Comparison of ENCODE assay signal across 30 mouse cellular contexts in genomic region chr10:20066069-20066665, GRCm38 (mm10).
DNase-seq lines count a peak whose midpoint lies in the region; ATAC-seq and TF ChIP-seq lines count a peak whose summit lies in the region.
"Had no signal": no experiment of that assay in that cellular context is flagged by ENCODE, and none has a peak within 500 bp of the region (broad histone marks: within the 10 kb centered on the region; RNA-seq: fewer than 3 reads in every experiment).

No protein-coding gene starts in this region.

- no peak overlapping the region for H3K4me2 ChIP-seq in heart, embryonic 11.5 days
- H3K4me2 ChIP-seq: embryonic facial prominence, embryonic 12.5 days; embryonic facial prominence, embryonic 15.5 days; heart, embryonic 12.5 days; heart, embryonic 15.5 days; hindbrain, embryonic 13.5 days; intestine, embryonic 15.5 days had no signal

- no peak overlapping the region for H3K27ac ChIP-seq in heart, embryonic 10.5 days
- no peak overlapping the region for H3K27ac ChIP-seq in heart, embryonic 11.5 days (ENCODE audit: low read depth, low read length)
- H3K27ac ChIP-seq in left cerebral cortex, adult 2 months = no peak overlapping the region
- H3K27ac ChIP-seq: embryonic facial prominence, embryonic 12.5 days; embryonic facial prominence, embryonic 15.5 days; heart, adult 2 months; heart, embryonic 15.5 days; hindbrain, embryonic 10.5 days; hindbrain, embryonic 13.5 days; intestine, embryonic 15.5 days had no signal

- no peaks in the 10 kb centered on the region for H3K9me3 ChIP-seq in heart, embryonic 10.5 days
- H3K9me3 ChIP-seq in heart, embryonic 11.5 days (replicated peaks; ENCODE audit: control insufficient read depth, low read length) = no peaks in the 10 kb centered on the region
- H3K9me3 ChIP-seq: embryonic facial prominence, embryonic 12.5 days; embryonic facial prominence, embryonic 15.5 days; G1E; heart, embryonic 12.5 days; heart, embryonic 15.5 days; hindbrain, embryonic 10.5 days; hindbrain, embryonic 13.5 days; intestine, embryonic 15.5 days had no signal

- no peak overlapping the region for H3K9ac ChIP-seq in heart, embryonic 11.5 days (ENCODE audit: low read depth, low read length)
- H3K9ac ChIP-seq: embryonic facial prominence, embryonic 12.5 days; embryonic facial prominence, embryonic 15.5 days; forebrain, postnatal 0 days; heart, embryonic 12.5 days; heart, embryonic 15.5 days; hindbrain, embryonic 13.5 days; intestine, embryonic 15.5 days had no signal

- no peaks in the 10 kb centered on the region for H3K27me3 ChIP-seq in heart, embryonic 10.5 days (ENCODE audit: insufficient read depth, poor library complexity, severe bottlenecking)
- H3K27me3 ChIP-seq in heart, embryonic 11.5 days (ENCODE audit: control insufficient read depth, insufficient read depth, low read length) = no peaks in the 10 kb centered on the region
- H3K27me3 ChIP-seq: CH12.LX; embryonic facial prominence, embryonic 12.5 days; embryonic facial prominence, embryonic 15.5 days; heart, embryonic 12.5 days; heart, embryonic 15.5 days; hindbrain, embryonic 13.5 days; intestine, embryonic 15.5 days had no signal

- intact Hi-C loops in left cerebral cortex, adult 2 months (cut with DNase I) = no loop called here

- peak; percentile 72 for DNase-seq in heart, adult 11 months
- no peak for DNase-seq in heart, embryonic 10.5 days (ENCODE audit: low spot score)
- DNase-seq in kidney, postnatal 25 days = peak; percentile 43 to 60
- DNase-seq in kidney, postnatal 14 days = no peak
- DNase-seq in A20 (ENCODE audit: low read depth, low spot score) = peak; percentile 58
- peak; percentile 10 for DNase-seq in adipocyte (ENCODE audit: low spot score)
- DNase-seq in left cerebral cortex, adult 2 months (ENCODE audit: extremely low spot score in 1 of 2, low spot score in 2 of 2) = no peak
- DNase-seq: adrenal gland, adult 8-10 months; adrenal gland, postnatal 25 days; B cell, adult 2 months; cerebellum, adult 18-20 months; cerebellum, adult 9-10 months; cerebellum, postnatal 25 days; forebrain, postnatal 0 days; gastrocnemius, postnatal 25 days; heart, adult 2 months; heart, postnatal 10 days; heart, postnatal 36 days had no signal

- no peak for TF ChIP-seq CTCF in left cerebral cortex, adult 2 months (IDR thresholded peaks at IDR 0.05)

- 89% methylated on average over 1 of the region's 1 CpGs for WGBS in heart, embryonic 10.5 days
- 90% methylated on average over 1 of the region's 1 CpGs for WGBS in heart, embryonic 11.5 days (ENCODE audit: insufficient replicate concordance)

- peaks cover 7% of the 10 kb centered on the region; the same call in 1 of the 2 replicates for H3K36me3 ChIP-seq in heart, embryonic 10.5 days
- H3K36me3 ChIP-seq in heart, embryonic 11.5 days (ENCODE audit: control insufficient read depth, insufficient read depth, low read length) = peaks cover 5% of the 10 kb centered on the region; the same call in 1 of the 2 replicates
- H3K36me3 ChIP-seq: embryonic facial prominence, embryonic 12.5 days; embryonic facial prominence, embryonic 15.5 days; G1E; hindbrain, embryonic 10.5 days; hindbrain, embryonic 13.5 days; intestine, embryonic 15.5 days had no signal

- ATAC-seq in heart, embryonic 11.5 days (replicated peaks; ENCODE audit: insufficient number of reproducible peaks, low FRiP score, low TSS enrichment) = no peak
- ATAC-seq: forebrain, embryonic 14.5 days; forebrain, postnatal 0 days; hindbrain, embryonic 16.5 days; intestine, embryonic 15.5 days had no signal

- H3K4me3 ChIP-seq in heart, embryonic 10.5 days = no peak overlapping the region
- H3K4me3 ChIP-seq in heart, embryonic 11.5 days (ENCODE audit: low read depth, low read length) = no peak overlapping the region
- no peak overlapping the region for H3K4me3 ChIP-seq in left cerebral cortex, adult 2 months
- H3K4me3 ChIP-seq: embryonic facial prominence, embryonic 12.5 days; embryonic facial prominence, embryonic 15.5 days; heart, adult 2 months; heart, embryonic 12.5 days; heart, embryonic 15.5 days; hindbrain, embryonic 10.5 days; hindbrain, embryonic 13.5 days; intestine, embryonic 15.5 days had no signal

- H3K4me1 ChIP-seq in heart, embryonic 10.5 days = 0 out of 2 replicates have a peak, but pooled peaks cover 7% of the 10 kb centered on the region
- no peaks in the 10 kb centered on the region for H3K4me1 ChIP-seq in heart, embryonic 11.5 days (ENCODE audit: control insufficient read depth, insufficient read depth, low read length)
- H3K4me1 ChIP-seq: embryonic facial prominence, embryonic 12.5 days; embryonic facial prominence, embryonic 15.5 days; heart, embryonic 12.5 days; hindbrain, embryonic 10.5 days; hindbrain, embryonic 13.5 days; intestine, embryonic 15.5 days had no signal

Comparison
In these comparisons a context has a peak if more than half of its experiments do, and no peak if none do; other contexts are left out.
1. DNase-seq: peak in heart, adult 11 months (single experiment), kidney, postnatal 25 days (2 of 2), A20 (single experiment) and adipocyte (single experiment); none in heart, embryonic 10.5 days (single experiment), kidney, postnatal 14 days (single experiment) and left cerebral cortex, adult 2 months (0 of 2).